Mouse (Mus musculus) olfactory bulb, adult 2 months (tissue): ENCODE data around the gene Cnpy1. TPM values are rescaled to one million over a fixed set of nuclear protein-coding genes. Genes with fewer than 3 reads are reported as not detected.

Experiments
- H3K27ac ChIP-seq: fragments of 200-500 bp; 2 replicates; pipeline ENCODE4 v1.5.1; 2012; ENCODE audit warnings: low read depth, low read length; ENCODE audit not compliant: insufficient read depth
- H3K4me1 ChIP-seq: fragments of 200-500 bp; 2 replicates; pipeline ENCODE4 v1.6.1; 2012; ENCODE audit warnings: low read length; ENCODE audit not compliant: control insufficient read depth, insufficient read depth
- H3K4me3 ChIP-seq: fragments of 200-500 bp; 2 replicates; pipeline ENCODE4 v1.5.1; 2012; ENCODE audit warnings: mild to moderate bottlenecking, low read depth, low read length, moderate library complexity; ENCODE audit not compliant: insufficient read depth
- CTCF ChIP-seq: fragments of 200-500 bp; IDR thresholded peaks from 2 replicates; pipeline ENCODE4 v1.5.1; 2012; ENCODE audit warnings: low read depth, mild to moderate bottlenecking, low read length, moderate library complexity; ENCODE audit not compliant: insufficient read depth
- POLR2A ChIP-seq: fragments of 200-500 bp; IDR thresholded peaks from 2 replicates; pipeline ENCODE4 v1.6.1; 2012; ENCODE audit warnings: mild to moderate bottlenecking, low read depth, low read length, moderate library complexity; ENCODE audit not compliant: insufficient read depth
- WGBS: fragments of 180-500 bp; shearing (Covaris S2); methylation state at CpG from one replicate; pipeline ENCODE4 v1.1.7; 2018; 5-methylcytosine and 5-hydroxymethylcytosine counted together
- polyA plus RNA-seq: library from polyadenylated mRNA; stranded (reverse); fragments of >200 nt; gene quantifications from 2 replicates; pipeline ENCODE4 v1.2.4, GENCODE M21; 2012; ENCODE audit warnings: low replicate concordance; ENCODE audit not compliant: missing spikeins, insufficient read depth, insufficient read length

Cnpy1 gene
- polyA plus RNA-seq, 1 experiment: not detected

DNA sequence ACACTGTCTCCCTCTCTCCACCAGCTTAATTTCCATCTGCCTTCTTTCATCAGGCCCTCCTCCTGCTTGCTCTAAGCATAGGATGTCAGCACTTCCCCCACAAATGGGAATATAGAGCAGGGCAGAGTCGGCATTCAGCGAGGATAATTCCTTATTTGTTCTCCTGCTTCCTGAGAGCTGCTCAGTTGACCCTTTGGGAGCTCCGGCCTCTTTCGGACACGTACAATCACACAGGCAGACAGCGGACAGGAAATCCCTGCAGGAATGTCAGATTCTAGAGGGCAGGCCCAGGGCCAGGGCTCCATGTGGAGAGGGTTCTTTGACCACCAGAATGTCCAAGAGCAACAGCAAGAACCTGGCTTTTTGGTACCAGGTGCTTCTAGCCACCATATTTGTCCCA, 9.5 kb downstream of the Cnpy1 start:
- WGBS: 34% methylated on average over 6 of the region's 6 CpGs

DNA sequence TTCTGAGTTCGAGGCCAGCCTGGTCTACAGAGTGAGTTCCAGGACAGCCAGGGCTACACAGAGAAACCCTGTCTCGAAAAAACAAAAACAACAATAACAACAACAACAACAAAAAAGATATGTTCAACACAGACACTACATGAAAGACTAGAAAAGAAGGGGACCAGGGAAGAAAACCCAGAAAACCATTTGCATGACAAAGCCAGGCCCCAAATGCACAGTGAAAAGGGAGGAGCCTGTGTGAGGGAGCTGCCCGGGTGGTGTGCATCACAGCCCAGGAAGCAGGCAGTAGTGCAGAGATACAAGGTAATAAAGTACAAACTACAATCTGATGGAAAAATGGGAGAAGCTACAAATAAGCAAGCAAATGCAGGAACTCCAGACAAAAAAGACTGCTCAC, 13.5 kb downstream of the Cnpy1 start:
- no peak overlapping the region for H3K27ac ChIP-seq
- TF ChIP-seq CTCF (no peak), POLR2A (no peak)
- WGBS: 64% methylated on average over 3 of the region's 3 CpGs
- 0 out of 2 replicates have a peak, but pooled peaks cover 4% of the 10 kb centered on the region for H3K4me1 ChIP-seq
- no peak overlapping the region for H3K4me3 ChIP-seq

More for the DNA sequence above, 9.5 kb downstream of the Cnpy1 start:
- TF ChIP-seq POLR2A (no peak), CTCF (no peak)
- 0 out of 2 replicates have a peak, but pooled peaks cover 4% of the 10 kb centered on the region for H3K4me1 ChIP-seq
- H3K27ac ChIP-seq: no peak overlapping the region
- no peak overlapping the region for H3K4me3 ChIP-seq

GRCm38 (mm10) chr5:28219596-28219995, 26.0 kb downstream of the Cnpy1 start:
- WGBS: 96% methylated on average over 1 of the region's 1 CpGs
- no peaks in the 10 kb centered on the region for H3K4me1 ChIP-seq
- no peak overlapping the region for H3K27ac ChIP-seq
- no peak for TF ChIP-seq CTCF
- H3K4me3 ChIP-seq: no peak overlapping the region

DNA sequence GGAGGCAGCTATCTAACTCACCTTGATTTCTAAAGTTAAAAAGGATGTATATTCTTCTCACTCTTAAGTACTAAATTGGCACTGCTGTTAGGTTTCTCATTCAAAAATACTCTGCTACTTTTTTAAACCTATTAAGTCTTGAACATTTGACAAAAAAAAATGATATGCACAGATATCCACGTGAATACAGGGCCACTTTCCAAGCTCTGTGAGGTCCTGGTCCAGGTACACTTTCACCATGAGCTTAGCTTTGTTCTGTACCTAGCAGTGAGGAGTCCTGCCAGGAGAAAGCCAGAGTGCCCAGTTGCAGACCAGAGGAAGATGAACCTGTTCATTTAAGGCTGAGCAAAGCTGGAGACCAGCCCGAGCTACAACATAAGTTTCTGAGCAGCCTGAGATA, 32.2 kb downstream of the Cnpy1 start:
- Histone ChIP-seq H3K4me3 (no peak overlapping the region), H3K27ac (no peak overlapping the region), H3K4me1 (peaks cover 8% of the 10 kb centered on the region; the same call in 1 of the 2 replicates)
- WGBS: 72% methylated on average over 2 of the region's 2 CpGs
- no peak for TF ChIP-seq POLR2A
- TF ChIP-seq CTCF: no peak

GRCm38 (mm10) chr5:28211651-28212310, 33.8 kb downstream of the Cnpy1 start:
- WGBS: 12% methylated on average over 15 of the region's 15 CpGs
- TF ChIP-seq POLR2A: no peak
- TF ChIP-seq CTCF: no peak
- no peak overlapping the region for H3K27ac ChIP-seq
- peaks cover 8% of the 10 kb centered on the region; the same call in 1 of the 2 replicates for H3K4me1 ChIP-seq
- H3K4me3 ChIP-seq: no peak overlapping the region

- peaks cover 8% of the 10 kb centered on the region; the same call in 1 of the 2 replicates for H3K4me1 ChIP-seq
- 4% methylated on average over 29 of the region's 29 CpGs for WGBS
- no peak for TF ChIP-seq CTCF
- TF ChIP-seq POLR2A: no peak
- H3K27ac ChIP-seq: no peak overlapping the region
- H3K4me3 ChIP-seq: no peak overlapping the region
Observed at GRCm38 (mm10) chr5:28210591-28211550, 34.7 kb downstream of the Cnpy1 start.

DNA sequence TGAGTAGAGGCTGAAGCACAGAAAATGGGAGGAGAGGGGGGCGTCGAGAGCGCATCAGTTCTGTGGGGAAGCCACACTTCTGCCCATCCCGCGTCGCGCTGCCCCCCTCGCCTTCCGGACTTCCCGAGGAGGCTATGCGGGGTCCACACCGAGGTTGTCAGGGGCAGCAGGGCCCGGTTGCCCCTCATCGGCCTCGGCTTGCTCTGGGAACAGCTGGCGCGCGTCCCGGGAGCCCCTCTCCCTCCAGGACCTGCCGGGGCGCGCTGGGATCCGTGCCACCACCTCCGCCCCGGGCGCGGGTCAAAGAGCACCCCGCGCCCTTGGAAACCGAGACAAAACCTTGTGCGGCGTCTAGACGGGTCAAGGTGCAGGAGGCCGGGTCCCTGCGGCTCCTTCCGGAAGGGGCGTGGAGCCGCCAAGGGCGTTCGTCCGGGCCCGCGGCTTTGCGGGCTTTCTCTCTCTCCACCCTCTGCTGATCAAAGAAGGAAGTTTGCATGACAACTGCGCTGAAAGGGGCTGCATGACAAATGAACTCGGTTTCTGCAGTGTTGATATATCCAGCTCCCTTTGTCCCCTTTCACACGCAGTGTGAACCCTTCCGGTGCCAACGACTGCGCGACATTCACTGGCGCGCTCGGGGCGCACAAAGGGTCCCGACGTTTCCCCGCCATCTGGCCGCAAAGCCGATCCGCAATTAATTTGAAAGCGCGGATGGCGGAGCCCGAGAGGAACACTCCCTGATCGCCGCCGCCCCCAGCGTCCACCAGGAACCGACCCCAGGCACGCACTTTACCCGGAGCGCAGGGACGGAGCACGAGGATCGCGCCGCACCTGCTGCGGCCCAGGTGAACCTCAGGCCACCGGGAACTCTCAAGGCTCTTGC, 35.8 kb downstream of the Cnpy1 start:
- peaks cover 8% of the 10 kb centered on the region; the same call in 1 of the 2 replicates for H3K4me1 ChIP-seq
- H3K4me3 ChIP-seq: peak overlapping the region; percentile 0; the same call in 1 of the 2 replicates
- no peak overlapping the region for H3K27ac ChIP-seq
- 1% methylated on average over 80 of the region's 80 CpGs for WGBS
- TF ChIP-seq CTCF: no peak
- no peak for TF ChIP-seq POLR2A

GRCm38 (mm10) chr5:28208726-28209520, 36.7 kb downstream of the Cnpy1 start:
- H3K4me3 ChIP-seq: no peak overlapping the region
- no peak overlapping the region for H3K27ac ChIP-seq

More at GRCm38 (mm10) chr5:28208726-28209520, 36.7 kb downstream of the Cnpy1 start:
- WGBS: 17% methylated on average over 20 of the region's 20 CpGs
- TF ChIP-seq CTCF (no peak), POLR2A (no peak)
- H3K4me1 ChIP-seq: peaks cover 8% of the 10 kb centered on the region; the same call in 1 of the 2 replicates
